Comparison of ENCODE assay signal across 31 mouse cellular contexts in genomic region chr11:66260205-66260604, GRCm38 (mm10).
"Had no signal": no experiment of that assay in that cellular context is flagged by ENCODE, and none has a peak within 500 bp of the region (broad histone marks: within the 10 kb centered on the region; RNA-seq: fewer than 3 reads in every experiment).

No protein-coding gene starts in this region.

- H3K4me2 ChIP-seq: limb, embryonic 12.5 days; limb, embryonic 13.5 days; limb, embryonic 15.5 days; liver, embryonic 11.5 days; liver, embryonic 12.5 days; liver, embryonic 13.5 days; liver, embryonic 15.5 days; lung, embryonic 14.5 days; lung, embryonic 15.5 days; midbrain, embryonic 11.5 days; midbrain, embryonic 12.5 days; midbrain, embryonic 13.5 days; midbrain, embryonic 15.5 days had no signal

- DNase-seq: left cerebral cortex, postnatal 4 days; liver; liver, embryonic 13.5 days; liver, postnatal 0 days; lung, adult 18-20 months; lung, adult 2 months; lung, embryonic 14.5 days; lung, postnatal 10 days; lung, postnatal 14 days; lung, postnatal 36 days; lung, postnatal 4 days; midbrain, embryonic 14.5 days had no signal

- ATAC-seq: liver, embryonic 12.5 days; liver, postnatal 0 days; lung, postnatal 0 days; midbrain, embryonic 13.5 days; midbrain, embryonic 15.5 days; midbrain, embryonic 16.5 days had no signal

- H3K4me3 ChIP-seq: limb, embryonic 10.5 days; limb, embryonic 12.5 days; limb, embryonic 13.5 days; limb, embryonic 15.5 days; liver, embryonic 12.5 days; liver, embryonic 13.5 days; liver, embryonic 15.5 days; lung, embryonic 15.5 days; megakaryocyte, embryonic 14.5 days; midbrain, embryonic 10.5 days; midbrain, embryonic 12.5 days; midbrain, embryonic 13.5 days; midbrain, embryonic 15.5 days; myocyte had no signal

- H3K4me1 ChIP-seq: limb, embryonic 10.5 days; limb, embryonic 12.5 days; limb, embryonic 13.5 days; limb, embryonic 15.5 days; liver, embryonic 12.5 days; liver, embryonic 13.5 days; liver, embryonic 15.5 days; lung, embryonic 15.5 days; megakaryocyte, embryonic 14.5 days; midbrain, embryonic 10.5 days; midbrain, embryonic 12.5 days; midbrain, embryonic 13.5 days; midbrain, embryonic 15.5 days had no signal

- H3K27ac ChIP-seq: limb, embryonic 10.5 days; limb, embryonic 12.5 days; limb, embryonic 13.5 days; limb, embryonic 15.5 days; liver, embryonic 12.5 days; liver, embryonic 13.5 days; liver, embryonic 14.5 days; liver, embryonic 15.5 days; lung, embryonic 15.5 days; macrophage; midbrain, embryonic 10.5 days; midbrain, embryonic 12.5 days; midbrain, embryonic 13.5 days; midbrain, embryonic 15.5 days had no signal

- H3K9me3 ChIP-seq: limb, embryonic 10.5 days; limb, embryonic 12.5 days; limb, embryonic 13.5 days; limb, embryonic 15.5 days; liver, embryonic 12.5 days; liver, embryonic 15.5 days; lung, embryonic 15.5 days; midbrain, embryonic 10.5 days; midbrain, embryonic 12.5 days; midbrain, embryonic 13.5 days; midbrain, embryonic 15.5 days had no signal

- H3K36me3 ChIP-seq: limb, embryonic 10.5 days; limb, embryonic 12.5 days; limb, embryonic 13.5 days; limb, embryonic 15.5 days; liver, embryonic 12.5 days; liver, embryonic 13.5 days; liver, embryonic 15.5 days; lung, embryonic 15.5 days; midbrain, embryonic 10.5 days; midbrain, embryonic 12.5 days; midbrain, embryonic 13.5 days; midbrain, embryonic 15.5 days had no signal

- H3K9ac ChIP-seq: limb, embryonic 12.5 days; limb, embryonic 13.5 days; limb, embryonic 15.5 days; liver, embryonic 12.5 days; liver, embryonic 13.5 days; liver, embryonic 14.5 days; liver, embryonic 15.5 days; liver, postnatal 0 days; lung, embryonic 14.5 days; lung, embryonic 15.5 days; midbrain, embryonic 12.5 days; midbrain, embryonic 13.5 days; midbrain, embryonic 15.5 days had no signal

- H3K27me3 ChIP-seq: limb, embryonic 12.5 days; limb, embryonic 13.5 days; limb, embryonic 15.5 days; liver, embryonic 12.5 days; liver, embryonic 13.5 days; liver, embryonic 15.5 days; lung, embryonic 15.5 days; megakaryocyte, embryonic 14.5 days; midbrain, embryonic 12.5 days; midbrain, embryonic 13.5 days; midbrain, embryonic 15.5 days had no signal
